In the genomic region with DNA sequence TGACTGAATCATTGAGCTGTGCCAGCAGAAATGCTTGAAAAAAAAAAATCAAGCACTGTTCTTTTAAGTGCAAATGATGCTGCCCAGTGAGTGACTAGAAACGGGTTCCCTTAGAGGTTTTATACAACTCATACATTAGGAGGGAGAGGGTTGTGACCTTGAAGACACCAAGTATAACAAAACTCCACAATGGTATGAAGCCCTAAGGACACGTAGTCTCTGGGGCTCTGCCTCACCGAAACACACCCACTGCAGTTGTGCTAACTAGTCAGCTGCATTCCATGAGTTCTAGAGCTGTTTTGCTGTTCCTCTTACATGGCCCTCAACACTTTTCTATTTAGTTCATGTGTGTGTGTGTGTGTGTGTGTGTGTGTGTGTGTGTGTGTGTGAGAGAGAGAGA, we compare ENCODE assay signal across 23 mouse cellular contexts.
DNase-seq lines count a peak whose midpoint lies in the region; ATAC-seq and TF ChIP-seq lines count a peak whose summit lies in the region.
"Had no signal": no experiment of that assay in that cellular context is flagged by ENCODE, and none has a peak within 500 bp of the region (broad histone marks: within the 10 kb centered on the region; RNA-seq: fewer than 3 reads in every experiment).

No protein-coding gene starts in this region.

- H3K27me3 ChIP-seq in heart, postnatal 0 days (ENCODE audit: control insufficient read depth, insufficient read depth, low read length) = no peaks in the 10 kb centered on the region
- H3K27me3 ChIP-seq in forebrain, embryonic 14.5 days (replicated peaks; ENCODE audit: control insufficient read depth, insufficient read depth, low read length) = no peaks in the 10 kb centered on the region
- H3K27me3 ChIP-seq: embryonic facial prominence, embryonic 13.5 days; forebrain, embryonic 13.5 days; hindbrain, embryonic 15.5 days had no signal

- no peak overlapping the region for H3K27ac ChIP-seq in heart, postnatal 0 days (ENCODE audit: low read depth)
- no peak overlapping the region for H3K27ac ChIP-seq in forebrain, embryonic 14.5 days (ENCODE audit: low read depth, low read length)
- H3K27ac ChIP-seq: embryonic facial prominence, embryonic 13.5 days; forebrain, embryonic 10.5 days; forebrain, embryonic 13.5 days; gastrocnemius, adult 2 months; hindbrain, embryonic 15.5 days had no signal

- TF ChIP-seq EP300 in heart, postnatal 0 days (IDR thresholded peaks at IDR 0.05; ENCODE audit: low read depth) = no peak

- DNase-seq in heart, postnatal 0 days (ENCODE audit: low spot score) = no peak
- DNase-seq in heart, postnatal 4 days = no peak
- peak; percentile 88 for DNase-seq in ES-CJ7 (ENCODE audit: low read depth, low spot score)
- DNase-seq in R1 (ENCODE audit: low read depth, low spot score) = peak; percentile 83
- no peak for DNase-seq in forebrain, embryonic 14.5 days (ENCODE audit: low spot score)
- DNase-seq in layer of hippocampus, adult 9-11 months = no peak
- no peak for DNase-seq in c-Kit-positive CD71-positive TER-119-positive erythroid progenitor cells, embryonic 14.5 days (ENCODE audit: low spot score)
- DNase-seq: adrenal gland, postnatal 10 days; adrenal gland, postnatal 36 days; cerebellum, adult 11 months; cerebellum, adult 2 months; cerebellum, adult 9-11 months; cerebellum, postnatal 25 days; forebrain, postnatal 0 days; gastrocnemius, adult 2 months; gastrocnemius, postnatal 14 days; heart, adult 11 months had no signal

- no peak for TF ChIP-seq CTCF in heart, postnatal 0 days (IDR thresholded peaks at IDR 0.05; ENCODE audit: low read depth)

- WGBS in heart, postnatal 0 days = 25% methylated on average over 3 of the region's 3 CpGs
- WGBS in forebrain, embryonic 14.5 days = 51% methylated on average over 3 of the region's 3 CpGs

- no peak overlapping the region for H3K9ac ChIP-seq in heart, postnatal 0 days (replicated peaks; ENCODE audit: low read depth, low read length)
- no peak overlapping the region for H3K9ac ChIP-seq in forebrain, embryonic 14.5 days (ENCODE audit: low read length)
- H3K9ac ChIP-seq: embryonic facial prominence, embryonic 13.5 days; forebrain, embryonic 13.5 days; forebrain, postnatal 0 days; hindbrain, embryonic 15.5 days had no signal

- H3K4me3 ChIP-seq in heart, postnatal 0 days (ENCODE audit: low read depth, low read length) = no peak overlapping the region
- no peak overlapping the region for H3K4me3 ChIP-seq in forebrain, embryonic 14.5 days (ENCODE audit: low read depth, low read length)
- H3K4me3 ChIP-seq: embryonic facial prominence, embryonic 13.5 days; forebrain, embryonic 10.5 days; forebrain, embryonic 13.5 days; gastrocnemius, adult 2 months; hindbrain, embryonic 15.5 days had no signal

- H3K36me3 ChIP-seq in heart, postnatal 0 days (replicated peaks; ENCODE audit: control insufficient read depth, insufficient read depth, low read length) = no peaks in the 10 kb centered on the region
- no peaks in the 10 kb centered on the region for H3K36me3 ChIP-seq in forebrain, embryonic 14.5 days (ENCODE audit: control insufficient read depth, insufficient read depth, low read length)
- H3K36me3 ChIP-seq: embryonic facial prominence, embryonic 13.5 days; forebrain, embryonic 10.5 days; hindbrain, embryonic 15.5 days had no signal

- ATAC-seq in heart, postnatal 0 days (ENCODE audit: insufficient read depth, low read depth) = peak; percentile 44; the same call in 1 of the 2 replicates
- no peak for ATAC-seq in forebrain, embryonic 14.5 days
- ATAC-seq: forebrain, embryonic 13.5 days; forebrain, postnatal 0 days; intestine, postnatal 0 days had no signal

- no peaks in the 10 kb centered on the region for H3K4me1 ChIP-seq in heart, postnatal 0 days (ENCODE audit: control insufficient read depth, insufficient read depth)
- H3K4me1 ChIP-seq in forebrain, embryonic 14.5 days (ENCODE audit: control insufficient read depth, insufficient read depth, low read length) = no peaks in the 10 kb centered on the region
- H3K4me1 ChIP-seq: embryonic facial prominence, embryonic 13.5 days; forebrain, embryonic 13.5 days; hindbrain, embryonic 15.5 days had no signal

- no peaks in the 10 kb centered on the region for H3K9me3 ChIP-seq in heart, postnatal 0 days (replicated peaks; ENCODE audit: control insufficient read depth, low read length)
- H3K9me3 ChIP-seq in forebrain, embryonic 14.5 days (replicated peaks; ENCODE audit: control insufficient read depth, low read length) = no peaks in the 10 kb centered on the region
- H3K9me3 ChIP-seq: embryonic facial prominence, embryonic 13.5 days; forebrain, embryonic 10.5 days; forebrain, embryonic 13.5 days; hindbrain, embryonic 15.5 days had no signal

- no peak overlapping the region for H3K4me2 ChIP-seq in heart, postnatal 0 days (ENCODE audit: low read depth, low read length)
- H3K4me2 ChIP-seq in forebrain, embryonic 14.5 days (ENCODE audit: low read length) = no peak overlapping the region
- H3K4me2 ChIP-seq: embryonic facial prominence, embryonic 13.5 days; forebrain, embryonic 13.5 days; heart, embryonic 11.5 days; hindbrain, embryonic 15.5 days had no signal

Comparison
In these comparisons a context has a peak if more than half of its experiments do, and no peak if none do; other contexts are left out.
1. DNase-seq: peak in ES-CJ7 (single experiment) and R1 (single experiment); none in heart, postnatal 0 days (single experiment), heart, postnatal 4 days (single experiment), forebrain, embryonic 14.5 days (single experiment), layer of hippocampus, adult 9-11 months (single experiment) and c-Kit-positive CD71-positive TER-119-positive erythroid progenitor cells, embryonic 14.5 days (single experiment).